Mouse (Mus musculus) forebrain, embryonic 13.5 days (tissue): ENCODE results near the gene Ntng1. TPM values are rescaled to one million over a fixed set of nuclear protein-coding genes. Genes with fewer than 3 reads are reported as not detected.
A peak's percentile ranks its signal among the peaks of the same experiment; 100 is the strongest.

Experiments used
- ATAC-seq: fragments of 200-750 bp; cut with Nextera tagmentation; 2 replicates; pipeline ENCODE4 v1.8.0; 2017
- H3K27ac ChIP-seq: fragments of 300-500 bp; sonication (generic); 2 replicates; pipeline ENCODE4 v1.5.1; 2015; ENCODE audit warnings: inconsistent platforms, mild to moderate bottlenecking, moderate library complexity
- H3K27me3 ChIP-seq: fragments of 300-500 bp; sonication (generic); 2 replicates; pipeline ENCODE4 v1.6.1; 2015; ENCODE audit warnings: mild to moderate bottlenecking, inconsistent platforms
- H3K36me3 ChIP-seq: fragments of 300-500 bp; sonication (generic); 2 replicates; pipeline ENCODE4 v1.6.1; 2015; ENCODE audit warnings: mild to moderate bottlenecking, inconsistent platforms; ENCODE audit not compliant: poor library complexity, severe bottlenecking
- H3K4me1 ChIP-seq: fragments of 300-500 bp; sonication (generic); 2 replicates; pipeline ENCODE4 v1.6.1; 2015; ENCODE audit warnings: inconsistent platforms
- H3K4me2 ChIP-seq: fragments of 300-500 bp; sonication (generic); 2 replicates; pipeline ENCODE4 v1.6.1; 2015; ENCODE audit warnings: inconsistent platforms, mild to moderate bottlenecking, moderate library complexity
- H3K4me3 ChIP-seq: fragments of 300-500 bp; sonication (generic); 2 replicates; pipeline ENCODE4 v1.5.1; 2015; ENCODE audit warnings: mild to moderate bottlenecking, inconsistent platforms
- H3K9ac ChIP-seq: fragments of 300-500 bp; sonication (generic); 2 replicates; pipeline ENCODE4 v1.6.1; 2015; ENCODE audit warnings: mild to moderate bottlenecking, inconsistent platforms
- H3K9me3 ChIP-seq: fragments of 300-500 bp; sonication (generic); replicated peaks from 2 replicates; pipeline ENCODE4 v1.6.1; 2016; ENCODE audit warnings: inconsistent platforms
- WGBS: fragments of 180-500 bp; shearing (Covaris S2); methylation state at CpG from one replicate; pipeline ENCODE4 v1.1.7; 2015; 5-methylcytosine and 5-hydroxymethylcytosine counted together
- polyA plus RNA-seq: library from polyadenylated mRNA; unstranded; fragments of >200 nt; fragmentation: Nextera tagmentation; extraction: Ambion mirVana; gene quantifications from 2 replicates; pipeline ENCODE4 v1.2.1, GENCODE M21; 2015

The Ntng1 gene
- polyA plus RNA-seq, 1 experiment from 2014 or later: 12.6 TPM

DNA sequence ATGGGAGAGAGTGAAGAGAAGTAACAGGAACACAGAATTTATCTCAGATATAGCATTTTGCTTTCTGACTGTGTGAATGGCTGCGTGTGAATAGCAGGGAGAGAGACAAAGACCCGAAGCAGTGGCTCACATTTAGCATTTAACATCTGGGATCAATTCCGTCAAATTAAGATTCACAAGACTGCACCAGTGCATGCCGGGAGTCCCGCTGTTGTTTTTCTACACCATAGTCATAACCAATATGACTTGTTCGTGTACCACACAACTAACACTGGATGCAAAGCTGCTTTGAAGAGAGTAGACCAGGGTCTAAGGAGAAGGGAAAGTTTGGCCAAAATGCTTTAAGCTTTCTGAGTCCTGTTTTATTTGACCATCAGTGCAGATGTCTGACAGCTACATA lies 95.7 kb downstream of the Ntng1 start:
- Histone ChIP-seq H3K4me2 (no peak overlapping the region), H3K27ac (no peak overlapping the region), H3K9ac (no peak overlapping the region), H3K4me3 (no peak overlapping the region), H3K36me3 (no peaks in the 10 kb centered on the region), H3K27me3 (no peaks in the 10 kb centered on the region), H3K9me3 (no peaks in the 10 kb centered on the region), H3K4me1 (no peaks in the 10 kb centered on the region)
- ATAC-seq: no peak
- WGBS: 57% methylated on average over 6 of the region's 6 CpGs

GRCm38 (mm10) chr3:110046750-110047149 lies 97.1 kb downstream of the Ntng1 start:
- Histone ChIP-seq H3K4me3 (no peak overlapping the region), H3K36me3 (no peaks in the 10 kb centered on the region), H3K9ac (no peak overlapping the region), H3K4me2 (no peak overlapping the region), H3K27ac (no peak overlapping the region), H3K9me3 (no peaks in the 10 kb centered on the region), H3K27me3 (no peaks in the 10 kb centered on the region), H3K4me1 (no peaks in the 10 kb centered on the region)
- ATAC-seq: no peak
- WGBS: 99% methylated on average over 2 of the region's 2 CpGs

DNA sequence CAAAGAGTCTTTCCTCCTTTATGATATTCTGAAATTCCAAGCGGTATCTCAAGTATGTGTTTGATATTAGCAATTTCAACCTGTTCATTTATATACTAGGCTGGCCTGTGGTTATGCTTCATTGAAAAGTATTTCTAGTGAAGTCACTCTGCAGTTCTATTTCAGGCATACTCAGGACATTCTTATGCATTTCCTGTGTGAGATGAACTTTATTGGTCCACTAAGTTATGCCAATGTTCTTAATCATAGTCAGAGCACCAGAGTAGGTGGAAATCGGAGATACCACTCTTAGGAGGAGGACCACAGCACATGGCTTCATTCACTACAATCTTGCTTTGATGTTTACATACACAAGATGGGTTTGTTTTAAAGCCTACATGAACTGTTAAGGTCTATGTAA lies 99.6 kb downstream of the Ntng1 start:
- no peaks in the 10 kb centered on the region for H3K27me3 ChIP-seq
- 91% methylated on average over 2 of the region's 2 CpGs for WGBS
- H3K36me3 ChIP-seq: no peaks in the 10 kb centered on the region
- no peak overlapping the region for H3K27ac ChIP-seq
- no peaks in the 10 kb centered on the region for H3K4me1 ChIP-seq
- no peak overlapping the region for H3K4me3 ChIP-seq
- H3K4me2 ChIP-seq: no peak overlapping the region
- H3K9ac ChIP-seq: no peak overlapping the region
- no peak for ATAC-seq
- H3K9me3 ChIP-seq: no peaks in the 10 kb centered on the region

GRCm38 (mm10) chr3:110043641-110044187 lies 100.1 kb downstream of the Ntng1 start:
- Histone ChIP-seq H3K27ac (no peak overlapping the region), H3K4me3 (no peak overlapping the region), H3K4me1 (no peaks in the 10 kb centered on the region), H3K27me3 (no peaks in the 10 kb centered on the region), H3K9ac (no peak overlapping the region), H3K9me3 (no peaks in the 10 kb centered on the region), H3K36me3 (no peaks in the 10 kb centered on the region), H3K4me2 (no peak overlapping the region)
- 91% methylated on average over 1 of the region's 1 CpGs for WGBS
- no peak for ATAC-seq

- ATAC-seq: 0 out of 2 replicates have a peak, but pooled peaks have one; percentile 33
- Histone ChIP-seq H3K27ac (no peak overlapping the region), H3K27me3 (no peaks in the 10 kb centered on the region), H3K4me1 (peaks cover 7% of the 10 kb centered on the region; the same call in 1 of the 2 replicates), H3K9me3 (no peaks in the 10 kb centered on the region), H3K9ac (no peak overlapping the region), H3K36me3 (no peaks in the 10 kb centered on the region), H3K4me2 (no peak overlapping the region), H3K4me3 (no peak overlapping the region)
- 54% methylated on average over 18 of the region's 18 CpGs for WGBS
Measured at GRCm38 (mm10) chr3:110022783-110023599, 120.8 kb downstream of the Ntng1 start.

- Histone ChIP-seq H3K36me3 (no peaks in the 10 kb centered on the region), H3K4me1 (0 out of 2 replicates have a peak, but pooled peaks cover 9% of the 10 kb centered on the region), H3K27me3 (0 out of 2 replicates have a peak, but pooled peaks cover 3% of the 10 kb centered on the region), H3K4me3 (no peak overlapping the region), H3K9ac (no peak overlapping the region), H3K27ac (no peak overlapping the region), H3K9me3 (no peaks in the 10 kb centered on the region), H3K4me2 (no peak overlapping the region)
- WGBS: 31% methylated on average over 13 of the region's 14 CpGs
- peak; percentile 93 for ATAC-seq
Measured at GRCm38 (mm10) chr3:110010870-110011626, 132.8 kb downstream of the Ntng1 start.

DNA sequence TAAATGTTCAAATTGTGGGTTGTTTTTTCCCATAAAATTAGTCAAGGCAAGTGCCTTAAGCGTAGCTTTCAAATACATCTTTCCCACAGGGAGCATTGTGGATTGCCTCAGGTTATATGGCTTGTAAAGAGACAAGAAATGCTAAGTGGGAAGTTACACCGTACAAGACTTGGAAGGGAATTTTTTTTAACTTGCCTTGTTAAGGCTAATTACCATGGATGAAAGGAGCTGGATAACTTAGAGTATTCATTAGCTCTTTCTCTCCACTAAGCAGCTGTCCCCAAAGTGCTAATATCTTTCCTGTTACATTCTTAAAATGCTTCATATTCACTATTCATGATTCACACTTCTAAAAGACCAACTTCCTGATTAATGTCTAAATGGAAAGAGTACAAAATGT lies 133.4 kb downstream of the Ntng1 start:
- Histone ChIP-seq H3K36me3 (no peaks in the 10 kb centered on the region), H3K4me2 (no peak overlapping the region), H3K4me3 (no peak overlapping the region), H3K27me3 (0 out of 2 replicates have a peak, but pooled peaks cover 3% of the 10 kb centered on the region), H3K9me3 (no peaks in the 10 kb centered on the region), H3K4me1 (0 out of 2 replicates have a peak, but pooled peaks cover 9% of the 10 kb centered on the region), H3K9ac (no peak overlapping the region), H3K27ac (no peak overlapping the region)
- ATAC-seq: peak; percentile 91
- WGBS: 18% methylated on average over 2 of the region's 2 CpGs

DNA sequence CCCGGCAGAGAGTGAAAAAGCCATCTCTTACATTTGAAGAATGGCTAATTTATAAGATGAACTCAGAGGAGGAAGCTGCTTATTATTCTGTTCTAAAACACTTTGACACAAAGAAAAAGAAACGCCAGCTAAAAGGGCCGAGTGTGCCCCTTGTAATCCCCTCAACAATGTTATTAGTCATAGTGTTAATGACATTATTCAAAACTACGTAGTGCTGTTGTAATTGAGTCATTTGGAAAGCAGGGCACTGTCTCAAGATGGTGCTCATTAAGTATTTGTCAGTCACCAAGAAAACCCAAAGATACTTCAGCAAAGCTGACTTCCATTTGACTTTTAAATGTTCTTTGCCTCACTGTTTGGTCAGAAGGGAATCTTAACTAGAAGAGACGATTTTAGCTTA lies 143.5 kb downstream of the Ntng1 start:
- H3K36me3 ChIP-seq: no peaks in the 10 kb centered on the region
- no peak overlapping the region for H3K9ac ChIP-seq
- WGBS: 11% methylated on average over 5 of the region's 5 CpGs
- peaks cover 6% of the 10 kb centered on the region for H3K27me3 ChIP-seq
- 0 out of 2 replicates have a peak, but pooled peaks have one; percentile 25 for ATAC-seq
- H3K4me2 ChIP-seq: no peak overlapping the region
- no peak overlapping the region for H3K27ac ChIP-seq
- H3K4me1 ChIP-seq: peaks cover 12% of the 10 kb centered on the region
- no peaks in the 10 kb centered on the region for H3K9me3 ChIP-seq
- H3K4me3 ChIP-seq: no peak overlapping the region

- no peaks in the 10 kb centered on the region for H3K9me3 ChIP-seq
- H3K27ac ChIP-seq: no peak overlapping the region
- H3K4me3 ChIP-seq: no peak overlapping the region
- H3K36me3 ChIP-seq: no peaks in the 10 kb centered on the region
- no peak overlapping the region for H3K9ac ChIP-seq
- WGBS: 51% methylated on average over 4 of the region's 4 CpGs
- peaks cover 6% of the 10 kb centered on the region for H3K27me3 ChIP-seq
- peak; percentile 16; the same call in 1 of the 2 replicates for ATAC-seq
- no peak overlapping the region for H3K4me2 ChIP-seq
- peaks cover 18% of the 10 kb centered on the region for H3K4me1 ChIP-seq
Measured at GRCm38 (mm10) chr3:109995663-109996024, 148.2 kb downstream of the Ntng1 start.

DNA sequence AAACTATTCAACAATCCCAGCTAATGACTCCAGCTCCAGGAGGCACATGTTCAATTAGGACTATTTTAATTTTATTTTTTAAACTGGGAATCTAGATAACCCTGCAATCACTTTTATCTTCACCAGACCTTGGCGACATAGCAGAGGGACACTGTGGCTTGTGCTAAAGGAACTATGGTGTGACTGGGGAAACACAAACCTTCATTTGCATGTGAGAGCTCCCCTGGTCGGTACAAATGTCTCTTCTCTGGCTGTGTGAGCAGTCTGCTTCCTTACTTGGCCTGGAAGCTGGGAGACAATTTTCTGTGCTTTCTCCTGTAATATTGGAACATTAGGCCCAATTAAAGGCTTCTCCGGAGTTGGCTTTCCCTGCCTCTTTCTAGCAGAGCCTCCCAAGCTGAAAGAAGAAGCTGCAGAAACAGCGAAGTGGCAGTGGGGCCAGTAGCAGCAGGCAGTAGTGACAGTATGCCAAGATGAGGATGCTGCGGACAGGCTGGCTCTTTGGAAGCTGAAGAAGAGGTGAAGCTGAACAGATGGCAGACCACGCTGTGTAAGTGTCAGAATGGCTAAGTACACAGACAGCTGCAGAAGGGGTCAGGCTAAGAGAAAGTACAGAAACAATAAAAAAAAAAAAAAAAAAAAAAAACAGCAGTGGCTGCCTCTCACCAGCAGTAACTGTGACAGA lies 148.7 kb downstream of the Ntng1 start:
- ATAC-seq: peak; percentile 82
- Histone ChIP-seq H3K4me1 (peaks cover 13% of the 10 kb centered on the region), H3K9me3 (no peaks in the 10 kb centered on the region), H3K4me2 (no peak overlapping the region), H3K36me3 (no peaks in the 10 kb centered on the region), H3K27ac (0 out of 2 replicates have a peak overlapping the region, but pooled peaks have one; percentile 40), H3K9ac (no peak overlapping the region), H3K4me3 (no peak overlapping the region), H3K27me3 (peaks cover 6% of the 10 kb centered on the region)
- WGBS: 24% methylated on average over 6 of the region's 6 CpGs

DNA sequence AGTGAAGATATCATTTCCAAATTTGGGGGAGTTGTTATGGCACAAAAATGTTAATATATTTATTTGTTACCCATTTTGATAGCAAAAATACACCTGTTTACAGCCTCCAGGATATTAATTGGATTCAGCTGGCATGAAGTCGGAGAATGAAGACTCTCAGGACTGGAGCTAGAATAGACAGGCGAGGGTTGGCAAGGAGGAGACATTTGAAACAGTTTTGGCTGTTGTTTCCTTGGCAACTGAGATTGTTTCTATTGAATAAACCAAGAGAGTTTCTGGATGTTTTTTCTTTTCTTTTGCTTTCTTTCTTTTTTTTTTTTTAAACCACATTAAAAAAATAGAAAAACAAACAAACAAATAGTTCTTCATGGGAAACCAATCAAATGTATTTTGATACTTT lies 159.7 kb downstream of the Ntng1 start:
- no peaks in the 10 kb centered on the region for H3K27me3 ChIP-seq
- H3K4me2 ChIP-seq: no peak overlapping the region
- no peak overlapping the region for H3K9ac ChIP-seq
- H3K4me1 ChIP-seq: no peaks in the 10 kb centered on the region
- ATAC-seq: no peak
- WGBS: 67% methylated on average over 2 of the region's 2 CpGs
- H3K27ac ChIP-seq: no peak overlapping the region
- no peaks in the 10 kb centered on the region for H3K36me3 ChIP-seq
- H3K9me3 ChIP-seq: no peaks in the 10 kb centered on the region
- H3K4me3 ChIP-seq: no peak overlapping the region
